Mouse (Mus musculus) spleen, adult 2 months (tissue): Measurements from ENCODE around the gene Gda.

Experiments used
- CTCF ChIP-seq: fragments of 200-500 bp; IDR thresholded peaks from 2 replicates; pipeline ENCODE4 v1.5.1; 2011; ENCODE audit warnings: mild to moderate bottlenecking, inconsistent platforms; ENCODE audit not compliant: insufficient read depth, insufficient read length, insufficient replicate concordance; ENCODE audit errors: extremely low read depth
- POLR2A ChIP-seq: fragments of 200-500 bp; IDR thresholded peaks from 2 replicates; pipeline ENCODE4 v1.6.1; 2011; ENCODE audit warnings: low read depth, low read length, inconsistent platforms

- TF ChIP-seq POLR2A (no peak), CTCF (no peak)
Measured at GRCm38 (mm10) chr19:21499394-21499983, 26.2 kb upstream of the Gda start.
